Mouse (Mus musculus): Measurements from ENCODE around the gene Akt3.
A peak's percentile ranks its signal among the peaks of the same experiment; 100 is the strongest.

Gene Akt3

GRCm38 (mm10) chr1:177186751-177187150 is 71.3 kb downstream of the Akt3 start:
- DNase-seq, result no peak

- DNase-seq, result no peak
These were observed 78.4 kb downstream of the Akt3 start for GRCm38 (mm10) chr1:177179635-177180034.

DNA sequence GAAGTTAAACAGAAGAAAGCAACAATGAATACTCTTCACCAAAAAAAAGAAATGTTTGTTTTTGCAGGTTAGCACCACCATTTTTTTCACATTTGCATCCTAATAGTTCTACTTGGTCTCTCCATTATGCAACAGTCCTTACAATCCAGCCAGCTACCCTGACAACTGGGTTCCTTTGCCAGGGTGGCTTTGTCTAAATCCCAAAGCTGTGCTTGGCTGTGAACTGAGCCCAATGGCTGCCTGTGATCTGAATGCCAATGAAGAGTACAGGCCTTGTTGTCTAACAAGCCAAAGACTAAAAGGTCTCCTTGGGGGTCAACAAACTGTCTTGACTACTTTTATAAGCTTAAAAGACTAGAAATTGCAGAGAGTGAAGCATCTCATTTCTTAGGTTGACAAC is 82.6 kb downstream of the Akt3 start:
- peak in 1 of 2 experiments; percentile 57 for DNase-seq

DNA sequence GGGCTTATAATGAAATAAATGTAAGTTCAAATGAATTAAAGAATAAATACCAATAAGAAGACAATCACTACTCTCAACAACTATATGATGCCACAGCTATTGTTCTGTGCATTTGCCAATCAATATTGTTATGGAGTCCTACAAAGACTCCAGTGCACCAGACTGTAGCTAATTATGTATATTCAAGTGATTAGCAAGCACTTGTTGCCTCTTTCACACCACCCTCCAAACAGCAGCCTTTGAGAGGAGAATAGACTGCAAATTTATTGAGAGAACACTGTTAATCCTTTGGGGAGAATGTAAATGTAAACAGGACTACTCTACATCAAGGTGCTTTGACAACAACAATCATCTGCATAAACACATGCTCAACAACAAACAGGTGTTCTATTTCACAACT is 86.7 kb downstream of the Akt3 start:
- DNase-seq, result no peak

DNA sequence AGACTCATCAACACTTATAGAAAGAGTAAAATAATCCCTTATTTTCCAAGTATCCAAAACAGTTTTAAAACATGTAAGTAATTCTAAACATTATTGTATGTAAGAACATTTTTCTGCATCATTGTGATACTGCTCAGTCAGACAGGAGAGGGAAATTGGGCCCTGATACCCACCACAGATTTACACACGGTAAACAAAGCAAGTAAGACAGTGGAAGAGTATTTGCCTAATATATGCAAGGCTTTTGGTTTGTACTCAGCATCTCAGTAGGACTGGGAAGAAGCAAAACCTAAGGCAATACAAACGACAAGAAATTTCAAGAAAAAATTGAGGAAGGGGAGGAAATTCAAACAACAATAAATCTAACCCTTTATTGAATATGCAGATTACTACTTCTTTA is 92.2 kb downstream of the Akt3 start:
- DNase-seq, result no peak

DNA sequence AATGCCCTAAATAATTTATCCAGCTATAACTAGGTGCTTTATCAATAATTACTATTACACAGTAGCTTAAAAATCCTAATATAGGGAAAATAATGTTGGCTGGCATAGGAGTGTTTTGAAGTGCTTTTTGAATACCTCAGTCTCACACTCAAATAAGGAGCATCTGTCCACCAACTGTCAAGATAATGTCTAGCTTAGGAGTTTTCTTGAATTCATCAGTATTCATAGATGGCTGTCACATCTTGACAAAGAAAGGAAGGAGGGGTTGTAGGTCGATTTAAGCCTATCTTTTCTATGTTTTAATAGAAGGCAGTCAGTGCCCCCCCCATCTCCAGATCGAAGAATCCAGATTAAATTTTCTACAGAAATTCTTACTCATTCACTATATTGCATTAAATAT is 92.7 kb downstream of the Akt3 start:
- no peak for DNase-seq

GRCm38 (mm10) chr1:177150344-177151021 is 107.5 kb downstream of the Akt3 start:
- no peak for DNase-seq

GRCm38 (mm10) chr1:177148746-177149145 is 109.3 kb downstream of the Akt3 start:
- DNase-seq, result no peak

DNA sequence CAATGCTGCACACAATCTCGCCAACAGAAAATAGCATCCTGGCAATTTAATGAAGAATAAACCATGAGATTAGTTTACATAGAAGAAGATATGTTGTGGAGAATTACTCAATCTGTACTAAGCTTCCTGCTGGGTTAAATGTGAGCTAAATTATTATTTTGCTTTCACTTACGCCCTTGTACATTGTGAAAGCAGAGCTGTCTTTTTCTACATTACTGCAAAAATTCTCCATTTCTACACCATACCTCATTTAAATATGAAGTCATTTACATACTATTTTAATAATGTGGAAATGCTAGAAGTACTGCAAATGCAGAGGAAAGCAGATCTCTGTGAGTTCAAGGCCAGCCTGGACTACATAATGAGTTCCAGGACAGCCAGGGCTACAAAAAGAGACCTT is 116.5 kb downstream of the Akt3 start:
- DNase-seq, result no peak

DNA sequence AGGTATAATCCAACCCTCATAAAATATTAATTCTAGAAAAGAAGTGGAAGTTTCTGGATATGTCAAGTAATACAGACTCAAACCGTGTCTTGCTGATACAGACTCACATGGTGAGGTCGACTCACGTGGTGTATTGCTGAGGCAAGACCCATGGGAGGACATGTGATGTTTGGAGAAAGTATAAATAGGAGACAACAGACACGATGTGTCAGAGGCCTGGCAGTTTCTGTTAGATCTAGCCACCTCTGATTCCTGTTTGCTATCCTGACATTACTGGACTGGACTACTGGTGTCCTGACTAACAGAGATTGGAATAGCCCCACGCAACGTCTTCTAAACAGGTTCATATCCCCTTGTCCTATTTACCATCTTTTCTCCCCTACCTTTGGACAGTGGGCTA is 118.4 kb downstream of the Akt3 start:
- no peak for DNase-seq

DNA sequence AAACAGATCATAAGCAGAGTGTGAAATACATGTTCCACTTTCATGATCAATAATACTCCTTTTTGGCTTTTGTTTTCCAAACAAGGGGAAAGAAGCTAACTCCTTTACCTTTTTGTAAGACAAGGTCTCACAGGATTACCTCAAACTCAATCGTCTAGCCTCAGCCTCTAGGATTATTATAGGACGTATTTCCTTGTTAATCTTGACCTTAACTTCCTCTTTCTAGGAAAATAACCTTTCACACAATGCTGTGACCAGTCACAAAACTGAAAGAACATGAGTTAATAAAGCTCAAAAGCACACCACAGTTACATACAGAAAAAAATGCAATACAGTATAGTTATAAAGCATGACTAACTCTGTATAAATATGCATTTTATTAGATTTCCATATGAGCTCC is 126.5 kb downstream of the Akt3 start:
- DNase-seq, result no peak

DNA sequence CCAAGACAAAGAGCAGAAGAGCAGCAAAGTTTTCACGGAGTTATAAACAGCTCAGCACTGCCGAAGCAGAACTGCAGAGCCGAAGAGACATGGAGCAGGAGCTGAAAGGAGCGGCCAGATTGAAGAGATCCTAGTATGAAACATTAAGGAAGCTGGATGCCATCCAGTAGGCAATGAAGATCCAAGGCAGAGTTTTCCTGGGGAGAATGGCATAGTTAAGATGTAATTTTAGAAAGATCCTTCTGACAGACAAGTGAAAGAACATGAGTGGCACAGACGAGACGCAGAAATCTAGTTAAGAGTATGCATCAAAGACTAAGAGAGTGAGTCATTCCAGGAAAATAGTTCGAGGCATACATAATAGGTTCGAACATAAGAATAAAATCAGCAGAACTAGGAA is 131.3 kb downstream of the Akt3 start:
- DNase-seq, result peak in 1 of 2 experiments; percentile 38

DNA sequence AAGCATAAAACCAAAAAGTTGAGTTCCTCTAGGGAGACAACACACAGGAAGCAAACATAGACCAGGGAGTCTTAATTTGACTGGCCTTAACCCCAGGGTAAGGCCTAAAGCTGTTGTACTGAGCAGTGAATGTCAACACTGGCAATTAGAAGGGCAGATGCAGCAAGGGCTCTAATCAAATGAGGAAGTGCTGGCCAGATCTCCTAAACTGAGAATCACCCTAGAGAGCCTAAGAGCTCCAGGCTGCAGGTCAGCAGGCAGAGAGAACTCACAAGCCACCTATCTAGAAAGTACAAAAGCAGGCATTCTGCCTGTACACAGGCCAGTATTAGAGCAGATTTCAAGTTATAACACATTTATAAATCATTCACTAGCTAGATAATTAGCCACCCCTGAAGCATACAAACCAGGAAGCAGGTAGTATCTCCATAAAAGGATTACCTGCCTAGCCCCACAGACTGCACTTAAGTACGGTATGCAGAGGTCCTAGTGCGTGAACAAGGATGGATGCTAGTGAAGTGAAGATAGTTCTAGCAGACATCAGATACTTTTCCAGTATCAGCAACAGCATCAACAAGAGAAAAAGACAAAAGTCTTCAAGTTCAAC is 147.2 kb downstream of the Akt3 start:
- no peak for DNase-seq

GRCm38 (mm10) chr1:177090465-177090864 is 167.5 kb downstream of the Akt3 start:
- no peak for DNase-seq

GRCm38 (mm10) chr1:177089515-177089914 is 168.5 kb downstream of the Akt3 start:
- no peak for DNase-seq

- no peak for DNase-seq
These were observed 169.0 kb downstream of the Akt3 start for GRCm38 (mm10) chr1:177089048-177089447.

DNA sequence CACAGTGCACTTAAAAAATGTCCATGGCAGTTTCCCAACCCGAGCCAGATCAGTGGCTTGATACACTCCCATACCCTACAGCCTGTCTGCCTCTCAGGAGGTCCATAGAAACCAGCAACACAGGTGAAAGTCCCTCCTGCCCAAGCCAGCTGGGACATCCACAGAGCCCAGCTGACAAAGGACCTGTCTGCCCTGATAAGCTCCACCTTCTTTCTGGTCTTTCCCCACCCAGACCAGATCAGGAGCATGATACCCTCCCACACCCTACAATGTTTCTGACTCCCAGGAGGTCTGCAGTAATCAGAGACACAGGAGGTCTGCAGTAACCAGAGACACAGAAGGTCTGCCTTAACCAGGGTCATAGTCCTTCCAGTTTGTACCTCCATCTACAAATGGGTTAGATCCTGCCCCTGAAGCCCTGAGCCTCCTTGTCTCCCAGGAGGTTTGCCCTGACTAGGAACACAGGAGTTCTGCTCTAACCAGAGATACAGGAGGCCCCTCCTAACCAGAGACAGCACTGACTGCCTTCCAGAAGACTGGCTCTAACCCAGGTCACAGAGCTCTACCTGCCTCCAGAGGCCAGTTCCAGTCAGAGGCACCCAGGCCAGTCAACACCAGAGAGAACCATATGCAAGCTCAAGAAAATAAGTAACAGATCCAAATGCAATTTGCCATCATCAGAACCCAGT is 175.9 kb downstream of the Akt3 start:
- DNase-seq, result peak in 1 of 2 experiments; percentile 28

DNA sequence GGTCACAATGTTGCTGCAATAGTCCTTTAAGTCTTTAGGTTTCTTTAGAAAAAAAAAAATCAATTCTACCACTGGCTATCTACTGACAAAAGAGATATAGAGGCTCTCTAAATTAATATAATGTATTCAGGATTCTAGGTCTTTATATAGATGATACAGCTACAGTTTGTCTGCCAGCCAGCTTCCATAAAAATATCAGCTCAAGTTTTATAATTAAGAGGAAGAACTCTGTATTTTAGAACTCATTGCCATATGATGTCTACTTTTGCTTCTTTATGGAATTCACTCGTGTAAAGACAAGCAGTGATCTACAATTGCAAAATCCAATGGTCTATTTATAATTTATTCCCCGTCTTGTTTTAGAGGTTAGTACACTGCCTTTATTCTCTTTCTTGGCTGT is 188.8 kb downstream of the Akt3 start:
- no peak for DNase-seq

GRCm38 (mm10) chr1:177067123-177067646 is 190.8 kb downstream of the Akt3 start:
- no peak for DNase-seq

DNA sequence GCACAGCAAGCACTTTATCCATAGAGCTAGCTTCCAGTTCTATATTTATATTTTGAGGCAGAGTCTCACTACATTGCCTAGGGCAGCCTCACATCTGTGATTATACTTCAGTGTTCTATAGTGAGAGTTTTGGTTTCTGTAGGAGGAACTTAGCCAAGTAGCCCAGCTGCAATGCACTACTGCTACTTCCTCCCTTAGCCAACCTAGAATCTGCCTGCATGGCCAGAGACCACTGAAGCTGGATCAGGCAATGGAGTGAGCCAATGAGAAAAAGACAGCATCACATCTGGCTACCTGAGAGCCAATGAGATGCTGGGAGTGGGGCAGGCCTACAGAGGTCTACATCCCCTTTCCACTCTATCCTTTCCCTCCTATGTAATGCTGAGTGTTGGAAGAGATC is 192.3 kb downstream of the Akt3 start:
- DNase-seq, result no peak

GRCm38 (mm10) chr1:177061761-177062160 is 196.2 kb downstream of the Akt3 start:
- no peak for DNase-seq

DNA sequence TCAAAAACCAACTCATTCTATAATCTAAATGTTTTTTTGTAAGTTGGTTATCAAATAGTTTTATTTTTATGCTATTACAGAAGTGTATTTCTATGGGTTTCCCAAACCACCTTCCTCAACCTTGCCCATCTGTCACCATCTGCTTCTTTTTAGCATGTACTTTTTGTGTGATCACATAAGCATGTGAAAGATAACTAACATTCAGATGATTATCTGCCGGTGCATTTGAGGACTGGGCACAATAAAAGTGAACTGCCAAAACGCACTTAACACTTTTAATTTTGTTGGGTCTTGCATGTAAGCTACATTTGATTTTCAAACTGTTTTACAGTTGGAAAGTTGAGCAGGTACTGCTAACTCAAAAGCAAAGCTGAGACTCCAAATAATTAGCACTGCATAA is 203.1 kb downstream of the Akt3 start:
- DNase-seq, result peak in 1 of 2 experiments; percentile 53

- peak; percentile 38 to 49 for DNase-seq
These were observed 206.5 kb downstream of the Akt3 start for GRCm38 (mm10) chr1:177051366-177051963.

DNA sequence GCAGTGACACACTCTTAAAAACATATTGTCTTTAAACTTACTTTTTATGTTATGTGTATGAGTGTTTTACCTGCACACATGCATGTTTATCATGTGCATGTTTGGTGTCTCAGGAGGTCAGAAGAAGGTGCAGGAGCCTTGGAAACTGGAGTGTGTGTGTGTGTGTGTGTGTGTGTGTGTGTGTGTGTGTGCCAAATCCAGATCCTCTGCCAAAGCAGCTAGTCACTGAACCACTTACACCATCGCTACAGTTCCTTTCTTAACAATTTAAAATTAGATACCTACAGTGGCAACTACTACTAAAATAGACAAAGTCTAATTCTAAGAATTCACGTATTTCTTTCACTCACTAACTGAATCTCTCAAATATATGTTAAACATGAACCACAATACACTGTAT is 209.2 kb downstream of the Akt3 start:
- DNase-seq, result no peak
